Mouse (Mus musculus): ENCODE data around the gene Fam163b. TPM values are rescaled to one million over a fixed set of nuclear protein-coding genes. Genes with fewer than 3 reads are reported as not detected.

The Fam163b gene
- polyA plus RNA-seq, 1 experiment from 2014 or later, result 0.24 TPM

- Histone ChIP-seq H3K27ac (ENCODE audit: low read depth) (no peak overlapping the region), H3K36me3 (ENCODE audit: control insufficient read depth, insufficient read depth, low read length) (no peaks in the 10 kb centered on the region), H3K9me3 (ENCODE audit: control insufficient read depth, low read length) (no peaks in the 10 kb centered on the region), H3K9ac (ENCODE audit: low read length) (no peak overlapping the region), H3K4me3 (ENCODE audit: low read depth, low read length) (no peak overlapping the region), H3K27me3 (replicated peaks; ENCODE audit: control insufficient read depth, insufficient read depth, low read length) (no peaks in the 10 kb centered on the region), H3K4me1 (replicated peaks; ENCODE audit: control insufficient read depth, insufficient read depth, low read length) (0 out of 2 replicates have a peak, but pooled peaks cover 8% of the 10 kb centered on the region), H3K4me2 (ENCODE audit: low read length) (no peak overlapping the region)
- peak; percentile 72 for DNase-seq (ENCODE audit: low spot score)
- no peak for ATAC-seq (replicated peaks; ENCODE audit: low FRiP score, low TSS enrichment, low read depth)
- WGBS, result 32% methylated on average over 10 of the region's 10 CpGs
Measured at GRCm38 (mm10) chr2:27125979-27126378, 16.3 kb downstream of the Fam163b start.

GRCm38 (mm10) chr2:27123121-27123520, 19.2 kb downstream of the Fam163b start:
- H3K9ac ChIP-seq (ENCODE audit: low read length), result no peak overlapping the region
- no peaks in the 10 kb centered on the region for H3K27me3 ChIP-seq (replicated peaks; ENCODE audit: control insufficient read depth, insufficient read depth, low read length)
- peaks cover 10% of the 10 kb centered on the region; the same call in 1 of the 2 replicates for H3K4me1 ChIP-seq (replicated peaks; ENCODE audit: control insufficient read depth, insufficient read depth, low read length)
- ATAC-seq (replicated peaks; ENCODE audit: low FRiP score, low TSS enrichment, low read depth) (no peak), DNase-seq (ENCODE audit: low spot score) (no peak)
- no peak overlapping the region for H3K27ac ChIP-seq (ENCODE audit: low read depth)
- WGBS, result 88% methylated on average over 4 of the region's 4 CpGs
- H3K4me3 ChIP-seq (ENCODE audit: low read depth, low read length), result no peak overlapping the region
- H3K4me2 ChIP-seq (ENCODE audit: low read length), result no peak overlapping the region
- H3K36me3 ChIP-seq (ENCODE audit: control insufficient read depth, insufficient read depth, low read length), result no peaks in the 10 kb centered on the region
- H3K9me3 ChIP-seq (ENCODE audit: control insufficient read depth, low read length), result no peaks in the 10 kb centered on the region

- Histone ChIP-seq H3K36me3 (ENCODE audit: control insufficient read depth, insufficient read depth, low read length) (no peaks in the 10 kb centered on the region), H3K9me3 (ENCODE audit: control insufficient read depth, low read length) (no peaks in the 10 kb centered on the region), H3K4me3 (ENCODE audit: low read depth, low read length) (no peak overlapping the region), H3K4me2 (ENCODE audit: low read length) (no peak overlapping the region), H3K4me1 (replicated peaks; ENCODE audit: control insufficient read depth, insufficient read depth, low read length) (peaks cover 10% of the 10 kb centered on the region; the same call in 1 of the 2 replicates), H3K9ac (ENCODE audit: low read length) (no peak overlapping the region), H3K27me3 (replicated peaks; ENCODE audit: control insufficient read depth, insufficient read depth, low read length) (no peaks in the 10 kb centered on the region), H3K27ac (ENCODE audit: low read depth) (no peak overlapping the region)
- DNase-seq (ENCODE audit: low spot score) (no peak), ATAC-seq (replicated peaks; ENCODE audit: low FRiP score, low TSS enrichment, low read depth) (no peak)
- 40% methylated on average over 9 of the region's 9 CpGs for WGBS
Measured at GRCm38 (mm10) chr2:27122578-27122977, 19.7 kb downstream of the Fam163b start.

GRCm38 (mm10) chr2:27121626-27122355, 20.5 kb downstream of the Fam163b start:
- WGBS, result 16% methylated on average over 8 of the region's 9 CpGs
- Histone ChIP-seq H3K27ac (ENCODE audit: low read depth) (no peak overlapping the region), H3K9me3 (ENCODE audit: control insufficient read depth, low read length) (no peaks in the 10 kb centered on the region), H3K9ac (ENCODE audit: low read length) (no peak overlapping the region), H3K4me2 (ENCODE audit: low read length) (no peak overlapping the region), H3K27me3 (replicated peaks; ENCODE audit: control insufficient read depth, insufficient read depth, low read length) (no peaks in the 10 kb centered on the region), H3K4me1 (replicated peaks; ENCODE audit: control insufficient read depth, insufficient read depth, low read length) (peaks cover 10% of the 10 kb centered on the region; the same call in 1 of the 2 replicates), H3K36me3 (ENCODE audit: control insufficient read depth, insufficient read depth, low read length) (no peaks in the 10 kb centered on the region), H3K4me3 (ENCODE audit: low read depth, low read length) (no peak overlapping the region)
- ATAC-seq (replicated peaks; ENCODE audit: low FRiP score, low TSS enrichment, low read depth) (no peak), DNase-seq (ENCODE audit: low spot score) (no peak)

GRCm38 (mm10) chr2:27120241-27120641, 22.1 kb downstream of the Fam163b start:
- DNase-seq (ENCODE audit: low spot score) (no peak), ATAC-seq (replicated peaks; ENCODE audit: low FRiP score, low TSS enrichment, low read depth) (no peak)
- no peak overlapping the region for H3K9ac ChIP-seq (ENCODE audit: low read length)
- H3K27ac ChIP-seq (ENCODE audit: low read depth), result no peak overlapping the region
- H3K4me3 ChIP-seq (ENCODE audit: low read depth, low read length), result no peak overlapping the region
- H3K4me2 ChIP-seq (ENCODE audit: low read length), result no peak overlapping the region
- H3K9me3 ChIP-seq (ENCODE audit: control insufficient read depth, low read length), result no peaks in the 10 kb centered on the region
- WGBS, result 47% methylated on average over 8 of the region's 8 CpGs
- H3K27me3 ChIP-seq (replicated peaks; ENCODE audit: control insufficient read depth, insufficient read depth, low read length), result no peaks in the 10 kb centered on the region
- no peaks in the 10 kb centered on the region for H3K36me3 ChIP-seq (ENCODE audit: control insufficient read depth, insufficient read depth, low read length)
- H3K4me1 ChIP-seq (replicated peaks; ENCODE audit: control insufficient read depth, insufficient read depth, low read length), result peaks cover 10% of the 10 kb centered on the region; the same call in 1 of the 2 replicates

- Histone ChIP-seq H3K4me1 (replicated peaks; ENCODE audit: control insufficient read depth, insufficient read depth, low read length) (peaks cover 10% of the 10 kb centered on the region; the same call in 1 of the 2 replicates), H3K9me3 (ENCODE audit: control insufficient read depth, low read length) (no peaks in the 10 kb centered on the region), H3K9ac (ENCODE audit: low read length) (no peak overlapping the region), H3K27ac (ENCODE audit: low read depth) (no peak overlapping the region), H3K4me3 (ENCODE audit: low read depth, low read length) (no peak overlapping the region), H3K4me2 (ENCODE audit: low read length) (no peak overlapping the region), H3K27me3 (replicated peaks; ENCODE audit: control insufficient read depth, insufficient read depth, low read length) (no peaks in the 10 kb centered on the region), H3K36me3 (ENCODE audit: control insufficient read depth, insufficient read depth, low read length) (no peaks in the 10 kb centered on the region)
- ATAC-seq (replicated peaks; ENCODE audit: low FRiP score, low TSS enrichment, low read depth), result no peak
- DNase-seq (ENCODE audit: low spot score), result no peak
- WGBS, result 81% methylated on average over 2 of the region's 2 CpGs
Measured at GRCm38 (mm10) chr2:27119766-27120165, 22.5 kb downstream of the Fam163b start.

GRCm38 (mm10) chr2:27118452-27118851, 23.8 kb downstream of the Fam163b start:
- H3K4me2 ChIP-seq (ENCODE audit: low read length), result no peak overlapping the region
- WGBS, result 54% methylated on average over 4 of the region's 4 CpGs
- no peak overlapping the region for H3K27ac ChIP-seq (ENCODE audit: low read depth)
- no peak overlapping the region for H3K9ac ChIP-seq (ENCODE audit: low read length)
- DNase-seq (ENCODE audit: low spot score), result no peak
- no peaks in the 10 kb centered on the region for H3K9me3 ChIP-seq (ENCODE audit: control insufficient read depth, low read length)
- ATAC-seq (replicated peaks; ENCODE audit: low FRiP score, low TSS enrichment, low read depth), result no peak
- no peak overlapping the region for H3K4me3 ChIP-seq (ENCODE audit: low read depth, low read length)
- H3K4me1 ChIP-seq (replicated peaks; ENCODE audit: control insufficient read depth, insufficient read depth, low read length), result peaks cover 10% of the 10 kb centered on the region; the same call in 1 of the 2 replicates
- H3K27me3 ChIP-seq (replicated peaks; ENCODE audit: control insufficient read depth, insufficient read depth, low read length), result no peaks in the 10 kb centered on the region
- H3K36me3 ChIP-seq (ENCODE audit: control insufficient read depth, insufficient read depth, low read length), result no peaks in the 10 kb centered on the region

GRCm38 (mm10) chr2:27114169-27114568, 28.1 kb downstream of the Fam163b start:
- no peaks in the 10 kb centered on the region for H3K4me1 ChIP-seq (replicated peaks; ENCODE audit: control insufficient read depth, insufficient read depth, low read length)
- no peak overlapping the region for H3K4me2 ChIP-seq (ENCODE audit: low read length)
- H3K9me3 ChIP-seq (ENCODE audit: control insufficient read depth, low read length), result no peaks in the 10 kb centered on the region
- no peak for DNase-seq (ENCODE audit: low spot score)
- no peak overlapping the region for H3K4me3 ChIP-seq (ENCODE audit: low read depth, low read length)
- H3K36me3 ChIP-seq (ENCODE audit: control insufficient read depth, insufficient read depth, low read length), result no peaks in the 10 kb centered on the region
- ATAC-seq (replicated peaks; ENCODE audit: low FRiP score, low TSS enrichment, low read depth), result no peak
- 83% methylated on average over 10 of the region's 10 CpGs for WGBS
- H3K27ac ChIP-seq (ENCODE audit: low read depth), result no peak overlapping the region
- no peaks in the 10 kb centered on the region for H3K27me3 ChIP-seq (replicated peaks; ENCODE audit: control insufficient read depth, insufficient read depth, low read length)
- no peak overlapping the region for H3K9ac ChIP-seq (ENCODE audit: low read length)

GRCm38 (mm10) chr2:27112585-27112984, 29.7 kb downstream of the Fam163b start:
- H3K27me3 ChIP-seq (replicated peaks; ENCODE audit: control insufficient read depth, insufficient read depth, low read length), result no peaks in the 10 kb centered on the region
- WGBS, result 79% methylated on average over 20 of the region's 20 CpGs
- H3K4me2 ChIP-seq (ENCODE audit: low read length), result no peak overlapping the region
- H3K9me3 ChIP-seq (ENCODE audit: control insufficient read depth, low read length), result no peaks in the 10 kb centered on the region
- no peak overlapping the region for H3K9ac ChIP-seq (ENCODE audit: low read length)
- no peak overlapping the region for H3K4me3 ChIP-seq (ENCODE audit: low read depth, low read length)
- H3K27ac ChIP-seq (ENCODE audit: low read depth), result no peak overlapping the region
- DNase-seq (ENCODE audit: low spot score) (no peak), ATAC-seq (replicated peaks; ENCODE audit: low FRiP score, low TSS enrichment, low read depth) (no peak)
- no peaks in the 10 kb centered on the region for H3K4me1 ChIP-seq (replicated peaks; ENCODE audit: control insufficient read depth, insufficient read depth, low read length)
- H3K36me3 ChIP-seq (ENCODE audit: control insufficient read depth, insufficient read depth, low read length), result no peaks in the 10 kb centered on the region

All from intestine, embryonic 14.5 days (tissue).